Mouse (Mus musculus) T-cell, adult 66 days (primary cell): ENCODE data around the gene Fmr1nb. TPM values are rescaled to one million over a fixed set of nuclear protein-coding genes. Genes with fewer than 3 reads are reported as not detected.

Experiments
- total RNA-seq, 2 experiments: library from RNA; stranded (reverse); gene quantifications; 3 replicates in 1 of 2; 4 replicates in 1 of 2; pipeline ENCODE4 v1.2.4; 2023

The Fmr1nb gene
- not detected for total RNA-seq

DNA sequence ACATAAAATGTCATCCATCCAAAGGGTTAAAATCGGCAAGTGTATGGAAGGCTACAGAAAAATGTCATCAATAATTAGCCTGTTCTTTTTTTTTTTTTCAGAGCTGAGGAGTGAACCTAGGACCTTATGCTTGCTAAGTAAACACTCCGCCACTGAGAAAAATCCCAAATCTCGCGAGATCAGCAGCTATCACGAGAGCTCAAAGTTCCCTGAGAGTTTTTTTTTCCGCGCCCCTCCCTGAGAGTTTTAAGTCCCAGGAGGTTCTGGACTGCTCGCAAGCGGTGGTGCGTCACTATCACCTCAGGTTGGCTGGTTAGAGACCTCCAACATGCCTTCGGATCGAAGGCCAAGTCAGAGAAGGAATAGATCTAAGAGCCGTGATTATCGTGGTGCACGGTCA lies at the start of gene Fmr1nb:
Gene Fmr1nb (plus strand): TSS at position 234 of the 400 bp plus-strand sequence.

DNA sequence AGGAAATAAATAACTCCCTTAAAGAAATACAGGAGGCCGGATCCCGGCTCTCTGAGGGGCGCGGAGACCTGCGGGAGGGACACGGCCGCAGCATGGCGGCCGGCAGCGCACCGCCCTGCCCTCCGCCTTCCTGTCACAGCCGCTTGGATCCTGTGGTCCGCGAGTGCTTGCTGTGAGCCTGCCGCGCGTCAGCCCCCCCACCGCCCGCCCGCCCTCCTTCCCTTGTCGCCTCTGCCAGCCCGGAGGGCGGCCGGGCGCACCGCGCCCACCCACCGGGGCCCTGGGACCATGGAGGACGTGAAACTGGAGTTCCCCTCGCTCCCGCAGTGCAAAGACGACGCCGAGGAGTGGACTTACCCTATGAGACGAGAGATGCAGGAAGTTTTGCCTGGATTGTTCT lies 59.4 kb downstream of the Fmr1nb start, which contains the start of gene Gm14698:
Gene Gm14698 (plus strand): TSS at position 35 of the 400 bp plus-strand sequence.

Other genes starting within 250 kb of the Fmr1nb start
- 100 to 1,000 TPM in 1 of 2 experiments, 10 to 100 TPM in 1; 87.7 to 112 TPM for gene Fmr1, start 83.3 kb upstream of the Fmr1nb start, total RNA-seq
- gene Gm14698, start 59.3 kb downstream of the Fmr1nb start, total RNA-seq = 1 to 10 TPM; 1.6 to 3.5 TPM
- not detected for gene Gm6812, start 131.2 kb downstream of the Fmr1nb start, total RNA-seq